Mouse (Mus musculus) lung, embryonic 16.5 days (tissue): ENCODE data around the gene Gm38100. TPM values are rescaled to one million over a fixed set of nuclear protein-coding genes. Genes with fewer than 3 reads are reported as not detected.

ENCODE experiments used
- ATAC-seq: fragments of 200-750 bp; cut with Nextera tagmentation; 2 replicates; pipeline ENCODE4 v1.8.0; 2017; ENCODE audit warnings: low read depth, mild to moderate bottlenecking, moderate library complexity
- H3K27ac ChIP-seq: fragments of 300-500 bp; sonication (generic); 2 replicates; pipeline ENCODE4 v1.5.1; 2014; ENCODE audit warnings: mild to moderate bottlenecking, control low read depth, low read length
- H3K27me3 ChIP-seq: fragments of 300-500 bp; sonication (generic); 2 replicates; pipeline ENCODE4 v1.6.1; 2014; ENCODE audit warnings: low read depth, low read length, mixed read lengths; ENCODE audit not compliant: control insufficient read depth, insufficient read depth
- H3K36me3 ChIP-seq: fragments of 300-500 bp; sonication (generic); 2 replicates; pipeline ENCODE4 v1.6.1; 2014; ENCODE audit warnings: low read length; ENCODE audit not compliant: control insufficient read depth, insufficient read depth
- H3K4me1 ChIP-seq: fragments of 300-500 bp; sonication (generic); replicated peaks from 2 replicates; pipeline ENCODE4 v1.6.1; 2014; ENCODE audit warnings: low read length, mixed read lengths; ENCODE audit not compliant: control insufficient read depth, insufficient read depth
- H3K4me2 ChIP-seq: fragments of 300-500 bp; sonication (generic); 2 replicates; pipeline ENCODE4 v1.6.1; 2014; ENCODE audit warnings: low read depth, low read length, control low read depth
- H3K4me3 ChIP-seq: fragments of 300-500 bp; sonication (generic); 2 replicates; pipeline ENCODE4 v1.5.1; 2014; ENCODE audit warnings: mild to moderate bottlenecking, low read length, control low read depth
- H3K9ac ChIP-seq: fragments of 300-500 bp; sonication (generic); 2 replicates; pipeline ENCODE4 v1.6.1; 2014; ENCODE audit warnings: low read length, control low read depth
- H3K9me3 ChIP-seq: fragments of 300-500 bp; sonication (generic); 2 replicates; pipeline ENCODE4 v1.6.1; 2016; ENCODE audit warnings: low read length; ENCODE audit not compliant: control insufficient read depth
- WGBS: fragments of 180-500 bp; shearing (Covaris S2); extraction: QIAGEN DNeasy Blood & Tissue Kit; methylation state at CpG from one replicate; pipeline ENCODE4 v1.1.7; 2014; 5-methylcytosine and 5-hydroxymethylcytosine counted together
- polyA plus RNA-seq: library from polyadenylated mRNA; unstranded; fragments of >200 nt; fragmentation: Nextera tagmentation; extraction: Ambion mirVana; gene quantifications from 2 replicates; pipeline ENCODE4 v1.2.1, GENCODE M21; 2015

The Gm38100 gene
- polyA plus RNA-seq, result 0.15 TPM in 1 of 2 replicates, not detected in the other

DNA sequence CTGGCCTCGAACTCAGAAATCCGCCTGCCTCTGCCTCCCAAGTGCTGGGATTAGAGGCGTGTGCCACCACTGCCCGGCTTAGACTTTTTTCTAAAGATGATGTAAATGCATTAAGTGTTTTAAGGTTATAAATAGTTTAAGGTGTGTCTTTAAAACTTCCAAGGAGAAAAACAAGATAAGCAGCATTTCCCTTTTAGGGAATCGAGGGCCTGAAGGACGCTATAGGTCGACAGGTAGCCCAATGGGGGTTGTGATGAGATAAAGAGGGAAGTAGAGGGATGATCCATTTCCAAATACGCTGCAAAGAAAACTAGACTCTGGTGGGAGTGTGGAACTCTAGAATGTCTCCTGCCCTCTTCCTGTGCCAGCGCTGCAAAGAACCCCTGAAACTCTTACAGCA, at the start of gene Gm38100:
TSS of gene Gm38100 (plus strand) at position 301 of the 400 bp plus-strand sequence.
- WGBS, result 83% methylated on average over 9 of the region's 9 CpGs
- H3K27me3 ChIP-seq, result no peaks in the 10 kb centered on the region
- no peaks in the 10 kb centered on the region for H3K9me3 ChIP-seq
- ATAC-seq, result no peak
- H3K4me2 ChIP-seq, result no peak within 1 kb of the TSS
- H3K36me3 ChIP-seq, result no peaks in the 10 kb centered on the region
- H3K4me1 ChIP-seq, result no peaks in the 10 kb centered on the region
- H3K4me3 ChIP-seq, result no peak within 1 kb of the TSS
- no peak within 1 kb of the TSS for H3K9ac ChIP-seq
- no peak within 1 kb of the TSS for H3K27ac ChIP-seq

- WGBS, result 82% methylated on average over 3 of the region's 3 CpGs
- H3K9ac ChIP-seq, result no peak overlapping the region
- H3K4me1 ChIP-seq, result no peaks in the 10 kb centered on the region
- no peaks in the 10 kb centered on the region for H3K36me3 ChIP-seq
- H3K4me3 ChIP-seq, result no peak overlapping the region
- H3K27ac ChIP-seq, result no peak overlapping the region
- no peaks in the 10 kb centered on the region for H3K27me3 ChIP-seq
- ATAC-seq, result no peak
- H3K9me3 ChIP-seq, result no peaks in the 10 kb centered on the region
- no peak overlapping the region for H3K4me2 ChIP-seq
Measured at GRCm38 (mm10) chr1:175870716-175871115, 49.4 kb upstream of the Gm38100 start.

- ATAC-seq, result no peak
- no peak overlapping the region for H3K4me2 ChIP-seq
- 69% methylated on average over 6 of the region's 6 CpGs for WGBS
Measured at GRCm38 (mm10) chr1:175872028-175872816, 47.9 kb upstream of the Gm38100 start.

DNA sequence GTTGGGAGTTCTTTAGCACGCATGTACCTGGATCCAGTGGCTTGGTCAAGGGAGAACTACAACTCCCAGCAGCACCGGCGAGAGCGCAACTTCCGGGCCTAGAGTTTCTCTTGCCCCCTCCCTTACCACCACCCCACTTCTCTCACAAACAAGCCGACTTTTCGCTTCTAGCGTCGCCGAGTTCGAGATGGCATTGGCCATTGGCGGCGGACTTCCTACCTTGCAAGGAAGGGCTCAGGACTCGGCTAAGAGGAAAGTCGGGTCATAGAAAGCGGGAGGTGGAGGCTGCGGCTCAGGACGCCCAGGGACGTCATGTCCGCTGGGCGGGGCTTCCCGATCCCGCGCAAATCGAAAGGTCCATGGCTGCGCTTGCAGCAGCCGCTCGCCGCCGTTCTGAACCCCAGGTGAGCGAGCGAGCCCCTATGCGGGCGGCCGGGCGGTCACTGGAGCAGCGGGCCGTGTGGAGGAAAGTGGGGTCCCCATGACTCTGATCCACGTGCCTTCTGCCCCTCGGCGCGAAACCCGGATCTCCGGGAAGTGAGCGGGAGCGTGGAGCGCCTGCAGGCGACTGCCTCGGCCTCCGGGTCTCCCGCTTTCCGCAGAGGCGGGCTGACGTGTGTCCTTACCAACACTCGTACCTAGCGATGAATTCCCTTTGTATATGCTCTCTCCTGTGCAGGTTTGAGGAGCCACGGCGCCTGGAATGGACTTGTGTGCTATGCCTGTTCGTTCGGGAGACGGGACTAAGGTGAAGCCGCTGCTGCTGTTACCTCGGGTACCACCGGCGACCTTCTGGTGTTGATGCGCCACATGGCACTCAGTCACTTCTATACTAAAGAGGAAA, 39.5 kb upstream of the Gm38100 start, which contains the start of gene Exo1:
TSS of gene Exo1 (plus strand) at position 129 of the 844 bp plus-strand sequence.
- H3K4me3 ChIP-seq, result peak within 1 kb of the TSS; percentile 89
- ATAC-seq, result peak; percentile 97

More at GRCm38 (mm10) chr1:175872028-175872816, 47.9 kb upstream of the Gm38100 start:
- H3K4me3 ChIP-seq, result no peak overlapping the region
- H3K27ac ChIP-seq, result no peak overlapping the region
- no peaks in the 10 kb centered on the region for H3K27me3 ChIP-seq
- H3K9me3 ChIP-seq, result no peaks in the 10 kb centered on the region
- H3K9ac ChIP-seq, result no peak overlapping the region
- no peaks in the 10 kb centered on the region for H3K36me3 ChIP-seq
- no peaks in the 10 kb centered on the region for H3K4me1 ChIP-seq

GRCm38 (mm10) chr1:175883398-175883797, 36.7 kb upstream of the Gm38100 start:
- Histone ChIP-seq H3K27ac (no peak overlapping the region), H3K9ac (no peak overlapping the region), H3K9me3 (no peaks in the 10 kb centered on the region), H3K4me3 (no peak overlapping the region), H3K4me1 (peaks cover 10% of the 10 kb centered on the region), H3K4me2 (no peak overlapping the region), H3K27me3 (no peaks in the 10 kb centered on the region), H3K36me3 (peaks cover 20% of the 10 kb centered on the region)
- 52% methylated on average over 3 of the region's 3 CpGs for WGBS
- ATAC-seq, result no peak

More for the DNA sequence above, 39.5 kb upstream of the Gm38100 start, which contains the start of gene Exo1:
- peak within 1 kb of the TSS; percentile 91 for H3K27ac ChIP-seq
- H3K9ac ChIP-seq, result peak within 1 kb of the TSS; percentile 88
- under 1% methylated on average over 66 of the region's 66 CpGs for WGBS
- peaks cover 9% of the 10 kb centered on the region for H3K36me3 ChIP-seq
- H3K4me2 ChIP-seq, result peak within 1 kb of the TSS; percentile 85
- H3K4me1 ChIP-seq, result peaks cover 10% of the 10 kb centered on the region
- H3K27me3 ChIP-seq, result no peaks in the 10 kb centered on the region
- no peaks in the 10 kb centered on the region for H3K9me3 ChIP-seq

DNA sequence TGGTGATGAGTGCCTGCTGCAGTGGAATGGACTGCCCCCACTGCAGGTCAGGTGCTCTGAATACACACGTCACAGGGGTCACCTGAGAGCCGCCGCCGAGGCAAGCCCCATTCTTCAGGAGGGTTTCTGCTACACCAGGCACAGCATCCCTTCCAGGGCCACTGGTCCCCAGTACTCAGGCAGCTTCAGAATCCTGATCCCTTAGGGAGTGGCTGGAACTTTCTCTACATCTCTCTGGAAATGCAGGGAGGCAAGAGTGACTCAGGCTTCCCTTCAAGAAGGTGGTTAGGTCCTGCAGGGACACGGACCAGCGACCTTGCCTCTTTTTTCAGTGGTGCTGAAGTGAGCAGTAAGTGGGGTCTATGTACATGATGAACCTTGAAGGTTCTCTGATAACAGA, 26.9 kb upstream of the Gm38100 start:
- Histone ChIP-seq H3K4me3 (no peak overlapping the region), H3K36me3 (peaks cover 27% of the 10 kb centered on the region), H3K4me2 (no peak overlapping the region), H3K9me3 (no peaks in the 10 kb centered on the region), H3K27ac (no peak overlapping the region), H3K4me1 (no peaks in the 10 kb centered on the region), H3K9ac (no peak overlapping the region), H3K27me3 (no peaks in the 10 kb centered on the region)
- WGBS, result 67% methylated on average over 6 of the region's 6 CpGs
- ATAC-seq, result peak; percentile 38; the same call in 1 of the 2 replicates

DNA sequence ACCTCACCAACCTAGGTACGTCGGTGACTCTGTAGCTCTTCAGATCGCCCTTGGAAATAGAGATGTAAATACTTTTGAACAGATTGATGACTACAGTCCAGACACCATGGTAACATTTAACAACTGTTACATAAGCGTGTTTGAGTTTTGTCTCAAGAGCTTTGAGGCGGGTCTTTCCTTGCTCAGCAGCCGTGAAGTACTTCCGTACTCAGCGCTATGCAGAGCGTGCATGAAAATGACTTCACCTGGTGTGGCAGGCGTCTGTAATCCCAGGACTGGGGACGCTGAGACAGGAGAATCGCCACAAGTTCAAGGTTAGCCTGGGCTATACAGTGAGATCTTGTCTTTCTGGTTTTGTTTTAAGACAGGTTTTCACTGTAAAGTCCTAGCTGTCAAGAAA, 26.4 kb upstream of the Gm38100 start:
- H3K4me1 ChIP-seq, result no peaks in the 10 kb centered on the region
- peak; percentile 79 for ATAC-seq
- no peak overlapping the region for H3K4me2 ChIP-seq
- no peak overlapping the region for H3K4me3 ChIP-seq
- WGBS, result 67% methylated on average over 12 of the region's 12 CpGs
- peaks cover 25% of the 10 kb centered on the region for H3K36me3 ChIP-seq
- no peak overlapping the region for H3K27ac ChIP-seq
- H3K27me3 ChIP-seq, result no peaks in the 10 kb centered on the region
- no peak overlapping the region for H3K9ac ChIP-seq
- H3K9me3 ChIP-seq, result no peaks in the 10 kb centered on the region

DNA sequence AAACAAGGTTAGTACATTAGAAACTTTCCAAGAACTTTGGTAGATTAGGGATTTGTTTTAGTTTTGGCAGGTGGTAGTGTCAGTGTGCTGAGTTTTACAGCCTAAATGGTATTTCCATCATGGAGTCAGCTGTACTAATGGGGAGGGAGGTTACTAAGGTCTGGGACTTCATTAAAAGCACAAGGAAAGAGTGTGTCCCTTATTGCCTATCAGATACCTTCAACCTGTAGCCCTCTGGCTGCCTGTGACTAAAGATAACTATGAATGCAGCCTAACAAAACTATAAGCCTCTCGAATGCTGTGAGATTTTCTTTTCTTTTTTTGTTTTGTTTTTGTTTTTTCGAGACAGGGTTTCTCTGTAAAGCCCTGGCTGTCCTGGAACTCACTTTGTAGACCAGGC, 8.9 kb upstream of the Gm38100 start:
- Histone ChIP-seq H3K27ac (no peak overlapping the region), H3K9ac (no peak overlapping the region), H3K36me3 (peaks cover 7% of the 10 kb centered on the region; the same call in 1 of the 2 replicates), H3K4me3 (no peak overlapping the region), H3K4me2 (no peak overlapping the region), H3K9me3 (no peaks in the 10 kb centered on the region), H3K27me3 (no peaks in the 10 kb centered on the region), H3K4me1 (no peaks in the 10 kb centered on the region)
- 82% methylated on average over 2 of the region's 2 CpGs for WGBS
- ATAC-seq, result no peak

DNA sequence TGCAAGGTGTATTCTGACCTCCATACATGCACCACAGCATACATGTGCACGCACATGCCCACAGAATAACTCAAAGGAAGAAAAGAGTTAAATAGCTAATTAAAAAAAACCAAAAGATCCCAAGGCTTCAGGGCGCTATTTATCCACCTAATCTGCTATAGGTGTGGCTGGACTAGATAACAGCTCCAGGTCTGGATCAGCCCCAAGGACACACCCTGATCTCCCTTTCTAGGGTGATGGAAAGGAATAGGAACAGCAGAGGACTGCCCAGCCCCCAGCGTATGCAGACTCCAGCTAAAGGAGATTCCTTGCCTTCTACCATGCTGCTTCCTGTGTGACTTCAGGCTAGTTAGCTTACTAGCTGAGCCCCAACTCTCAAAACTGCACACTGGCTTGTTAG, 8.1 kb upstream of the Gm38100 start:
- ATAC-seq, result no peak
- no peak overlapping the region for H3K4me2 ChIP-seq
- H3K9ac ChIP-seq, result no peak overlapping the region
- WGBS, result 83% methylated on average over 3 of the region's 3 CpGs
- H3K27me3 ChIP-seq, result no peaks in the 10 kb centered on the region
- no peak overlapping the region for H3K4me3 ChIP-seq
- H3K9me3 ChIP-seq, result no peaks in the 10 kb centered on the region
- no peak overlapping the region for H3K27ac ChIP-seq
- no peaks in the 10 kb centered on the region for H3K4me1 ChIP-seq
- peaks cover 7% of the 10 kb centered on the region; the same call in 1 of the 2 replicates for H3K36me3 ChIP-seq
